Mouse (Mus musculus) bone marrow, adult 2 months (tissue): ENCODE measurements at regions not wholly inside any gene's neighbourhood (a gene's known extent, or its start where the extent isn't known, plus 50 kb on each side); places are given as distances from the start of the nearest gene placed in this dataset.

Source experiments
- CTCF ChIP-seq: fragments of 200-500 bp; IDR thresholded peaks from 2 replicates; pipeline ENCODE4 v1.5.1; 2011; ENCODE audit warnings: low read length, control low read depth; ENCODE audit not compliant: control insufficient read depth, insufficient read depth
- POLR2A ChIP-seq: fragments of 200-500 bp; IDR thresholded peaks from 2 replicates; pipeline ENCODE4 v1.6.1; 2011; ENCODE audit warnings: low read depth, mild to moderate bottlenecking, control low read depth, low read length, borderline replicate concordance; ENCODE audit not compliant: control insufficient read depth

DNA sequence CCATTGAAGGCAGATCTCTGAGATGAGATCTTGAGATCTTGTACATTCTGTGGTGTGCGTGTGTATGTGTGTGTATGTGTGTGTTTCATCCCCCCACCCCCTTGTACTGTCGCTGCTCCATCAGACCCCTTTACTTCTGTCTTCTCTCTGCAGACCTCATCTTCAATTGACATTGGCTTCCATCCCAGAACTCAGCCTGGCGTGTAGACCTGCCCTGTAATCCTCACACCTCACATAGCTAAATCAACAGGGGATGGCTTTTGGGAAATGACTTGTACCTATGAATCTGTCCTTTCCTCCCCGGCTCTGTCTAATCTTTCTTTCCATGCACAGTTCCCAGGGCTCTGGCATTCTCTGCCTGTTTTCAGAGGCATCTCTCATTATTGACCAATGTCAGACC is 1227.5 kb upstream of the A1bg start:
- TF ChIP-seq CTCF (no peak), POLR2A (no peak)
